Mouse (Mus musculus) MEL (cell line): ENCODE data around the gene Gli3.

ENCODE experiments used
- CTCF ChIP-seq, 3 experiments: IDR thresholded peaks in 2 of 3; conservative IDR thresholded peaks in 1 of 3; 2 replicates each; pipeline ENCODE4 v1.5.1; 2011 to 2012; ENCODE audit warnings: low read length in 3 of 3, low read depth in 2 of 3, mild to moderate bottlenecking in 2 of 3, improper control_type of control experiment in 1 of 3, inconsistent platforms in 1 of 3, mixed read lengths in 1 of 3, moderate library complexity in 1 of 3; ENCODE audit not compliant: control insufficient read depth in 1 of 3, insufficient read depth in 1 of 3, poor library complexity in 1 of 3, severe bottlenecking in 1 of 3
- ELF1 ChIP-seq: IDR thresholded peaks from 2 replicates; pipeline ENCODE4 v1.6.1; 2014; ENCODE audit warnings: low read depth, mild to moderate bottlenecking, inconsistent platforms, low read length, improper control_type of control experiment, moderate library complexity
- EP300 ChIP-seq, 2 experiments: IDR thresholded peaks; 2 replicates each; pipeline ENCODE4 v1.6.1; 2011; ENCODE audit warnings: improper control_type of control experiment in 2 of 2, low read length in 2 of 2, low read depth in 1 of 2, mild to moderate bottlenecking in 1 of 2
- ETS1 ChIP-seq: IDR thresholded peaks from 2 replicates; pipeline ENCODE4 v1.6.1; 2012; ENCODE audit warnings: low read depth, mild to moderate bottlenecking, inconsistent platforms, low read length, improper control_type of control experiment, moderate library complexity
- GATA1 ChIP-seq: IDR thresholded peaks from 2 replicates; pipeline ENCODE4 v1.6.1; 2011; ENCODE audit warnings: low read depth, low read length, improper control_type of control experiment
- POLR2A ChIP-seq, 2 experiments: IDR thresholded peaks; 2 replicates each; pipeline ENCODE4 v1.6.1; 2011 to 2012; ENCODE audit warnings: low read length in 2 of 2, mild to moderate bottlenecking in 2 of 2, control low read depth in 1 of 2, improper control_type of control experiment in 1 of 2, low read depth in 1 of 2, moderate library complexity in 1 of 2; ENCODE audit not compliant: control insufficient read depth in 1 of 2, insufficient read depth in 1 of 2, poor library complexity in 1 of 2
- POLR2AphosphoS2 ChIP-seq: IDR thresholded peaks from 2 replicates; pipeline ENCODE4 v1.6.1; 2011; ENCODE audit warnings: low read length, improper control_type of control experiment
- RAD21 ChIP-seq: IDR thresholded peaks from 2 replicates; pipeline ENCODE4 v1.6.1; 2011; ENCODE audit warnings: mild to moderate bottlenecking, low read depth, low read length, improper control_type of control experiment
- SMC3 ChIP-seq: IDR thresholded peaks from 2 replicates; pipeline ENCODE4 v1.6.1; 2011; ENCODE audit warnings: low read depth, low read length, improper control_type of control experiment
- TBP ChIP-seq: IDR thresholded peaks from 2 replicates; pipeline ENCODE4 v1.8.0; 2011; ENCODE audit warnings: low read depth, low read length, improper control_type of control experiment
- ZNF384 ChIP-seq: IDR thresholded peaks from 2 replicates; pipeline ENCODE4 v1.6.1; 2012; ENCODE audit warnings: low read depth, mild to moderate bottlenecking, inconsistent platforms, low read length, improper control_type of control experiment

- TF ChIP-seq CTCF (IDR thresholded peaks at IDR 0.05 in 2 of 3, conservative IDR thresholded peaks at IDR 0.05 in 1 of 3; ENCODE audit: control insufficient read depth in 1 of 3, insufficient read depth in 1 of 3, low read depth in 2 of 3, low read length in 3 of 3, poor library complexity in 1 of 3, severe bottlenecking in 1 of 3) (no peak), RAD21 (no peak), TBP (no peak), EP300 (IDR thresholded peaks at IDR 0.05; ENCODE audit: low read depth in 1 of 2, low read length in 2 of 2) (no peak), GATA1 (no peak), ELF1 (no peak), POLR2A (IDR thresholded peaks at IDR 0.05; ENCODE audit: control insufficient read depth in 1 of 2, insufficient read depth in 1 of 2, low read depth in 1 of 2, low read length in 2 of 2, poor library complexity in 1 of 2) (no peak), ETS1 (no peak), SMC3 (no peak), ZNF384 (no peak), POLR2AphosphoS2 (no peak)
Observed at GRCm38 (mm10) chr13:15472712-15473111, 9.7 kb downstream of the Gli3 start.
